8 mouse cellular contexts compared by ENCODE assay signal in genomic region chr14:21076501-21077194, GRCm38 (mm10). TPM values are rescaled to one million over a fixed set of nuclear protein-coding genes. Genes with fewer than 3 reads are reported as not detected.
DNase-seq lines count a peak whose midpoint lies in the region; ATAC-seq and TF ChIP-seq lines count a peak whose summit lies in the region.

No protein-coding gene starts in this region.

- peak; percentile 39 for DNase-seq in adrenal gland, postnatal 10 days
- DNase-seq in adrenal gland, adult 2 months: no peak
- DNase-seq in retina, embryonic 14.5 days (ENCODE audit: low spot score): peak; percentile 26
- DNase-seq in retina, postnatal 1 day: no peak
- DNase-seq in liver, postnatal 0 days: peak; percentile 52
- no peak for DNase-seq in urinary bladder, adult 2 months (ENCODE audit: low spot score)

- H3K27me3 ChIP-seq in heart, embryonic 15.5 days: no peaks in the 10 kb centered on the region
- H3K27me3 ChIP-seq in liver, postnatal 0 days (ENCODE audit: insufficient read depth, low read length): no peaks in the 10 kb centered on the region

- ATAC-seq in heart, embryonic 15.5 days (replicated peaks; ENCODE audit: insufficient number of reproducible peaks, insufficient read depth, low FRiP score, low read depth): peak; percentile 1; the same call in 1 of the 2 replicates
- peak; percentile 41 for ATAC-seq in liver, postnatal 0 days
- ATAC-seq in megakaryocyte progenitor cell, adult 5-6 weeks (replicated peaks; ENCODE audit: poor library complexity): no peak

- H3K4me2 ChIP-seq in heart, embryonic 15.5 days: peak overlapping the region; percentile 87
- peak overlapping the region; percentile 77 for H3K4me2 ChIP-seq in liver, postnatal 0 days (ENCODE audit: low read depth, low read length)

- no peak for TF ChIP-seq CTCF in liver, postnatal 0 days (IDR thresholded peaks at IDR 0.05; ENCODE audit: low read depth)

- TF ChIP-seq EP300 in liver, postnatal 0 days (IDR thresholded peaks at IDR 0.05; ENCODE audit: low read depth): 0 out of 2 replicates have a peak, but pooled peaks have one; percentile 18

- peak overlapping the region; percentile 93 for H3K27ac ChIP-seq in heart, embryonic 15.5 days
- peak overlapping the region; percentile 95 for H3K27ac ChIP-seq in liver, postnatal 0 days (ENCODE audit: low read depth)

- H3K4me3 ChIP-seq in heart, embryonic 15.5 days: peak overlapping the region; percentile 79
- peak overlapping the region; percentile 73 for H3K4me3 ChIP-seq in liver, postnatal 0 days (ENCODE audit: low read depth, low read length)

- H3K9ac ChIP-seq in heart, embryonic 15.5 days: peak overlapping the region; percentile 81
- peak overlapping the region; percentile 83 for H3K9ac ChIP-seq in liver, postnatal 0 days (replicated peaks)

- 30% methylated on average over 7 of the region's 7 CpGs for WGBS in heart, embryonic 15.5 days
- 18% methylated on average over 7 of the region's 7 CpGs for WGBS in liver, postnatal 0 days (ENCODE audit: insufficient replicate concordance)

- peaks cover 36% of the 10 kb centered on the region for H3K4me1 ChIP-seq in heart, embryonic 15.5 days (replicated peaks)
- peaks cover 22% of the 10 kb centered on the region for H3K4me1 ChIP-seq in liver, postnatal 0 days (ENCODE audit: insufficient read depth)

- H3K36me3 ChIP-seq in heart, embryonic 15.5 days: no peaks in the 10 kb centered on the region
- H3K36me3 ChIP-seq in liver, postnatal 0 days (replicated peaks; ENCODE audit: insufficient read depth, low read length): no peaks in the 10 kb centered on the region

- no peaks in the 10 kb centered on the region for H3K9me3 ChIP-seq in heart, embryonic 15.5 days (replicated peaks)
- H3K9me3 ChIP-seq in liver, postnatal 0 days (ENCODE audit: low read length): no peaks in the 10 kb centered on the region

RNA-seq across cellular contexts. Expression of gene Adk, which starts 24.3 kb away (rescaled TPM):
- 100 to 1,000 TPM; 120 to 147 TPM for total RNA-seq in adrenal gland, postnatal 10 days (2021)
- total RNA-seq in adrenal gland, adult 2 months (2021): 100 to 1,000 TPM; 103 to 124 TPM
- polyA plus RNA-seq in adrenal gland, adult 2 months (2012; rRNA removed): 11.8 and 12.4 TPM in 2 replicates
- polyA plus RNA-seq in heart, embryonic 15.5 days (2015; fragmentation: Nextera tagmentation; extraction: Ambion mirVana): 184 and 223 TPM in 2 replicates
- polyA plus RNA-seq in liver, postnatal 0 days (2015; fragmentation: Nextera tagmentation; extraction: Ambion mirVana): 467 and 475 TPM in 2 replicates
- total RNA-seq in megakaryocyte progenitor cell, adult 5-6 weeks (2015): 100 and 106 TPM in 2 replicates
- 104 and 129 TPM in 2 replicates for total RNA-seq in megakaryocyte progenitor cell, adult 5-6 weeks (2017)
- polyA plus RNA-seq in urinary bladder, adult 2 months (2012; rRNA removed): 83.3 and 100 TPM in 2 replicates

RNA-seq across cellular contexts. Expression of gene Ap3m1, which starts 24.3 kb away (rescaled TPM):
- total RNA-seq in adrenal gland, postnatal 10 days (2021): 10 to 100 TPM; 72.5 to 74.6 TPM
- 100 to 1,000 TPM; 106 to 109 TPM for total RNA-seq in adrenal gland, adult 2 months (2021)
- polyA plus RNA-seq in adrenal gland, adult 2 months (2012; rRNA removed): 9.0 and 10.3 TPM in 2 replicates
- 53.7 and 54.1 TPM in 2 replicates for polyA plus RNA-seq in heart, embryonic 15.5 days (2015; fragmentation: Nextera tagmentation; extraction: Ambion mirVana)
- 23.5 and 28.6 TPM in 2 replicates for polyA plus RNA-seq in liver, postnatal 0 days (2015; fragmentation: Nextera tagmentation; extraction: Ambion mirVana)
- total RNA-seq in megakaryocyte progenitor cell, adult 5-6 weeks (2015): 56.9 and 71.1 TPM in 2 replicates
- 60.1 and 71.0 TPM in 2 replicates for total RNA-seq in megakaryocyte progenitor cell, adult 5-6 weeks (2017)
- 60.8 and 76.9 TPM in 2 replicates for polyA plus RNA-seq in urinary bladder, adult 2 months (2012; rRNA removed)

Comparison
In these comparisons a context has a peak if more than half of its experiments do, and no peak if none do; other contexts are left out.
1. DNase-seq: peak in adrenal gland, postnatal 10 days (single experiment), retina, embryonic 14.5 days (single experiment) and liver, postnatal 0 days (single experiment); none in adrenal gland, adult 2 months (single experiment), retina, postnatal 1 day (single experiment) and urinary bladder, adult 2 months (single experiment).